Mouse (Mus musculus): Measurements from ENCODE around the gene Rps6kc1. TPM values are rescaled to one million over a fixed set of nuclear protein-coding genes. Genes with fewer than 3 reads are reported as not detected.
"Not testable (repeated sequence)": the region's sequence is repeated elsewhere in the genome, so short reads cannot be mapped to it uniquely, and the experiment has no call there.

Rps6kc1 gene
- total and polyA plus RNA-seq, 2 experiments from 2014 or later: 7.3 to 9.7 TPM

DNA sequence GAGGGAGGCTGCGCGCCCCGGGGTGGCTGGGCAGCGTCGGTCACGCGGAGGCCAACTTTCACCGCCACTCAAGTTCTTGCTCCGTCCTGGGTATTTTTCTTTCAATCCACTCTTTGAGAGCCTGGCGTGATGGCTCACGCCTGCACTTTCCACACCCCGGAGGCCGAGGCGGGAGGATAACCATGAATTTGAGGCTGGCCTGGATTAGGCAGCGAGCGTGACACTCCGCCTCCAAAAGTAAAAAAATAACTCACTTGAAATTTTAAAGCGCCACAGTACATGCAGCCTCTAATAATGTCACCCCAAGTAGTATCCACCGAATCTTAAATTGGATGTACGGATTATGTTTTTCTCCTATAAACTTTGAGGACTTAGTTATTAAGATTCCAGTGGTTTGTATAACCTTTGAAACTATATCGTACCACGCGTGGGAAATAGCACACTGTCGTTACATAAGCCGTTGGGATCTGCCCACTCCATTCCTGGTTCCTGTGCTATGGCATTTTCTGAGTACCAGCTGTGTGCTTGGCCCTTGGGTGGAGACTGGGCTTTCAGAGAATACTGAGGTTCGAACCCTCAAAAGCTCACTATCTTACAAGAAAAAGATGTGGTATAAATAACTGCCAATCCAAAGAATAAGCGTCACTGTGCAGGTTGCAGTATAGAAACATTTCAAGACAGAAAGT is 17.6 kb upstream of the Rps6kc1 start:
- Histone ChIP-seq H3K9ac (replicated peaks; ENCODE audit: low read depth, low read length) (peak overlapping the region; percentile 86), H3K4me2 (ENCODE audit: low read depth, low read length) (peak overlapping the region; percentile 76), H3K27ac (ENCODE audit: low read depth) (peak overlapping the region; percentile 98), H3K36me3 (replicated peaks; ENCODE audit: control insufficient read depth, insufficient read depth, low read length) (peaks cover 13% of the 10 kb centered on the region), H3K27me3 (ENCODE audit: control insufficient read depth, insufficient read depth, low read length) (no peaks in the 10 kb centered on the region), H3K4me1 (ENCODE audit: control insufficient read depth, insufficient read depth) (peaks cover 14% of the 10 kb centered on the region), H3K4me3 (ENCODE audit: low read depth, low read length) (peak overlapping the region; percentile 75), H3K9me3 (replicated peaks; ENCODE audit: control insufficient read depth, low read length) (no peaks in the 10 kb centered on the region)
- 3% methylated on average over 27 of the region's 27 CpGs for WGBS
- DNase-seq (ENCODE audit: low spot score) (peak; percentile 66), ATAC-seq (ENCODE audit: insufficient read depth, low read depth) (peak; percentile 29)
- TF ChIP-seq EP300 (IDR thresholded peaks at IDR 0.05; ENCODE audit: low read depth): no peak
- no peak for TF ChIP-seq CTCF (IDR thresholded peaks at IDR 0.05; ENCODE audit: low read depth)

DNA sequence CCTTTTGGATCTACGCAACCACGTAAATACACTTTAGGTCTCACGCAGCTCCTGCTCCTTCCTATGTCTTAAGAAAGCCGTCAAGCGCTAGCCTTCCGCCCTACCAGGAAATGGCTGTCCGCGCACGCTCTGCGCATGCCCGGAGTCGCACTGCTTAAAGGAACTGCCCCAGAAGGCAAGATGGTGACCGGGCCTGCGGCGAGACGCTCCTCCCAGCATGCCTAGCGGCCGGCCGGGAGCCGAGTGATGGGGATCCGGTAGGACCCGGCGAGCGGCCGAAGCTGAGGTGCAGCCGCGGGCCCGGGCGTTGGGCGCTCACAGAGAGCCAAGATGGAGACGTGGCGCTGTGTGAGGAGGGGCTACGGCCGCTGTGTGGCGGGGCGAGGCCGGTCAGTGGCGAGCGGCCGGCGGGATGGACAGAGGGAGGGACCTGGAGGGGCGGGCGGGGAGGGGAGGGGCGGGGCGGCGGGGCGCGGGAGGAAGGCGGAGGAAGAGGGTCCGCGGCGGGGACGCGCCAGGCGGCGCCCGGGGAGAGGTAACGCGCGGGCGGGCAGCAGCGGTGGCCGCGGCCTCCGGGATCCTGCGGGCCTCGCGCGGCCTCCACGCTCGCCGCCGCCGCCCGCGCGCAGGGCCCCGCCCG is 16.9 kb upstream of the Rps6kc1 start:
- ATAC-seq (ENCODE audit: insufficient read depth, low read depth): peak; percentile 94
- Histone ChIP-seq H3K27me3 (ENCODE audit: control insufficient read depth, insufficient read depth, low read length) (no peaks in the 10 kb centered on the region), H3K36me3 (replicated peaks; ENCODE audit: control insufficient read depth, insufficient read depth, low read length) (peaks cover 7% of the 10 kb centered on the region; the same call in 1 of the 2 replicates), H3K9me3 (replicated peaks; ENCODE audit: control insufficient read depth, low read length) (no peaks in the 10 kb centered on the region), H3K27ac (ENCODE audit: low read depth) (peak overlapping the region; percentile 98), H3K4me3 (ENCODE audit: low read depth, low read length) (peak overlapping the region; percentile 75), H3K9ac (replicated peaks; ENCODE audit: low read depth, low read length) (peak overlapping the region; percentile 86), H3K4me2 (ENCODE audit: low read depth, low read length) (peak overlapping the region; percentile 76), H3K4me1 (ENCODE audit: control insufficient read depth, insufficient read depth) (peaks cover 14% of the 10 kb centered on the region)
- DNase-seq (ENCODE audit: low spot score): peak; percentile 94
- WGBS: under 1% methylated on average over 35 of the region's 79 CpGs
- TF ChIP-seq EP300 (IDR thresholded peaks at IDR 0.05; ENCODE audit: low read depth): no peak; the same call in 1 of the 2 replicates
- 0 out of 2 replicates have a peak, but pooled peaks have one; percentile 3 for TF ChIP-seq CTCF (IDR thresholded peaks at IDR 0.05; ENCODE audit: low read depth)

DNA sequence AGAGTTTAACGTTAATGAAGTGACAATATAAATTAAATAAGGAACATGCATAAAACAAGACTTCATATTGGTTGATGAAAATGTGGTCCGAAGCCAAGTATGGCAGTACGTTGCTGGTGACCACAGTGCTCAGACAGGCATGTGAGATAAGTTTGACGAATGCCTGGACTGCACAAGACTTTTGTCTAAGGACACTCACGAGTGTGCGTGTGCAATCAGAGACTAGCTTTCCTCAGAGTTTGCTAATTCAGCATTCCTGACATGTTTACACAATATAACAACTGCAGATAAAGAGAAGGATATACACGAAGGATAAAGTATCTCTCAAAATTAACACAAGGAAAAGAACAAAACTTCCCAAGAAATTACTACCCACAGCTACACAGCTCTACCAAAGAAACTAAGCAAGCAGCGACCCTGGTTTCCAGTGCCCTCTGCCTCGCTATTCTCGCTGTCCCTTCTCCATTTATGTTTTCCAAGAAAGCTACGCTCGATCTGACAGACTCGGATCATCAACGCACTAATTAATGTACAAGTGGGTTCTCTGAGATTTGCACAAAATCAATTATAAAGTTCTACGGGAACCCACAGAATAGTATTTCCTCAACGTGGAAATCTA is 16.3 kb upstream of the Rps6kc1 start:
- Histone ChIP-seq H3K9me3 (replicated peaks; ENCODE audit: control insufficient read depth, low read length) (no peaks in the 10 kb centered on the region), H3K36me3 (replicated peaks; ENCODE audit: control insufficient read depth, insufficient read depth, low read length) (peaks cover 4% of the 10 kb centered on the region; the same call in 1 of the 2 replicates), H3K9ac (replicated peaks; ENCODE audit: low read depth, low read length) (peak overlapping the region; percentile 86), H3K4me1 (ENCODE audit: control insufficient read depth, insufficient read depth) (peaks cover 14% of the 10 kb centered on the region), H3K4me2 (ENCODE audit: low read depth, low read length) (peak overlapping the region; percentile 76), H3K27me3 (ENCODE audit: control insufficient read depth, insufficient read depth, low read length) (no peaks in the 10 kb centered on the region), H3K27ac (ENCODE audit: low read depth) (peak overlapping the region; percentile 98), H3K4me3 (ENCODE audit: low read depth, low read length) (peak overlapping the region; percentile 75)
- 8% methylated on average over 16 of the region's 16 CpGs for WGBS
- peak; percentile 11 for DNase-seq (ENCODE audit: low spot score)
- ATAC-seq (ENCODE audit: insufficient read depth, low read depth): 0 out of 2 replicates have a peak, but pooled peaks have one; percentile 15
- TF ChIP-seq EP300 (IDR thresholded peaks at IDR 0.05; ENCODE audit: low read depth) (no peak; the same call in 1 of the 2 replicates), CTCF (IDR thresholded peaks at IDR 0.05; ENCODE audit: low read depth) (no peak)

DNA sequence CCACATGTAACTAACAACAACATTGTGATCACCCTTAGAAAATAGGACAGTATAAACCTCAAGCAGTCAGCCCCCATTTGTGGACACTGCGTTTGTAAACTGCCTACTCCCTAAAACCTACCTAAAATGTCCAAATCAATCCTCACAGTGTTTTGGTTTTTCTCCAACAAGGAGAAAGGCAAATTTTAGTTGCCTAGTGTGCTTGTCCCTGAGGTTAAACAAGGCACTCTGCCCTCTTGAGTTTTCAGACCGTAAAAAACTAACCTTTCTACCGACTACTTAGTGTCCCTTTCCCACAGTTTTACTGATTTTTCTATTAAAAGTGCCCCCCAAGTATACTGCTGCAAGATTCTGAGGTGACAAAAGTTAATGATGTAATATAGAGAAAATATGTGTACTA is 15.7 kb upstream of the Rps6kc1 start:
- no peak for DNase-seq (ENCODE audit: low spot score)
- H3K27ac ChIP-seq (ENCODE audit: low read depth): no peak overlapping the region
- ATAC-seq (ENCODE audit: insufficient read depth, low read depth): no peak
- H3K27me3 ChIP-seq (ENCODE audit: control insufficient read depth, insufficient read depth, low read length): no peaks in the 10 kb centered on the region
- H3K4me3 ChIP-seq (ENCODE audit: low read depth, low read length): peak overlapping the region; percentile 75
- no peaks in the 10 kb centered on the region for H3K9me3 ChIP-seq (replicated peaks; ENCODE audit: control insufficient read depth, low read length)
- no peak overlapping the region for H3K9ac ChIP-seq (replicated peaks; ENCODE audit: low read depth, low read length)
- peaks cover 14% of the 10 kb centered on the region for H3K4me1 ChIP-seq (ENCODE audit: control insufficient read depth, insufficient read depth)
- H3K4me2 ChIP-seq (ENCODE audit: low read depth, low read length): peak overlapping the region; percentile 76
- no peak for TF ChIP-seq EP300 (IDR thresholded peaks at IDR 0.05; ENCODE audit: low read depth)
- TF ChIP-seq CTCF (IDR thresholded peaks at IDR 0.05; ENCODE audit: low read depth): no peak
- WGBS: 90% methylated on average over 3 of the region's 3 CpGs
- no peaks in the 10 kb centered on the region for H3K36me3 ChIP-seq (replicated peaks; ENCODE audit: control insufficient read depth, insufficient read depth, low read length)

DNA sequence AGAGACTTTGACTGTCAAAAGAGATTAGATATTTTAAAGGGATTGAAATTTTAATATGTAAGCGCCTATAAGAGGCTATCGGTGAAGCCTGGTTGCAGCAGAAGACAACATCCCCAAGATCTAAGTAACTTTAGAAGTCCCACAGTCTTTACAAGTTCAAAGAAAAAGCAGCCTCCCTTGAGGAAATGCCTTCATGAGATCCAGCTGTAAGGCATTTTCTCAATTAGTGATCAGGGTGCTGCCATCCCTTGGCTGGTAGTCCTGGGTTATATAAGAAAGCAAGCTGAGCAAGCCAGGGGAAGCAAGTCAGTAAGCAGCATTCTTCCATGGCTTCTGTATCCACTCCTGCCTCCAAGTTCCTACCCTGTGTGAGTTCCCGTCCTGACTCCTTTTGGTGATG is 13.2 kb upstream of the Rps6kc1 start, which contains the start of gene Angel2:
TSS of gene Angel2 (plus strand) at position 301 of the 400 bp plus-strand sequence.
- WGBS: 78% methylated on average over 3 of the region's 3 CpGs
- H3K9ac ChIP-seq (replicated peaks; ENCODE audit: low read depth, low read length); H3K4me2 ChIP-seq (ENCODE audit: low read depth, low read length); H3K4me3 ChIP-seq (ENCODE audit: low read depth, low read length); H3K36me3 ChIP-seq (replicated peaks; ENCODE audit: control insufficient read depth, insufficient read depth, low read length); H3K27ac ChIP-seq (ENCODE audit: low read depth); DNase-seq (ENCODE audit: low spot score); ATAC-seq (ENCODE audit: insufficient read depth, low read depth); H3K27me3 ChIP-seq (ENCODE audit: control insufficient read depth, insufficient read depth, low read length); H3K9me3 ChIP-seq (replicated peaks; ENCODE audit: control insufficient read depth, low read length): not testable (repeated sequence)
- peaks cover 14% of the 10 kb centered on the region for H3K4me1 ChIP-seq (ENCODE audit: control insufficient read depth, insufficient read depth)
